Mouse (Mus musculus) frontal cortex, postnatal 36 days (tissue): ENCODE results near the gene Tgfbi.

Source experiments
- DNase-seq, 2 experiments: peaks; one replicate each; pipeline ENCODE4 v3.0.0; 2022; ENCODE audit warnings: low spot score in 2 of 2

Gene Tgfbi

DNA sequence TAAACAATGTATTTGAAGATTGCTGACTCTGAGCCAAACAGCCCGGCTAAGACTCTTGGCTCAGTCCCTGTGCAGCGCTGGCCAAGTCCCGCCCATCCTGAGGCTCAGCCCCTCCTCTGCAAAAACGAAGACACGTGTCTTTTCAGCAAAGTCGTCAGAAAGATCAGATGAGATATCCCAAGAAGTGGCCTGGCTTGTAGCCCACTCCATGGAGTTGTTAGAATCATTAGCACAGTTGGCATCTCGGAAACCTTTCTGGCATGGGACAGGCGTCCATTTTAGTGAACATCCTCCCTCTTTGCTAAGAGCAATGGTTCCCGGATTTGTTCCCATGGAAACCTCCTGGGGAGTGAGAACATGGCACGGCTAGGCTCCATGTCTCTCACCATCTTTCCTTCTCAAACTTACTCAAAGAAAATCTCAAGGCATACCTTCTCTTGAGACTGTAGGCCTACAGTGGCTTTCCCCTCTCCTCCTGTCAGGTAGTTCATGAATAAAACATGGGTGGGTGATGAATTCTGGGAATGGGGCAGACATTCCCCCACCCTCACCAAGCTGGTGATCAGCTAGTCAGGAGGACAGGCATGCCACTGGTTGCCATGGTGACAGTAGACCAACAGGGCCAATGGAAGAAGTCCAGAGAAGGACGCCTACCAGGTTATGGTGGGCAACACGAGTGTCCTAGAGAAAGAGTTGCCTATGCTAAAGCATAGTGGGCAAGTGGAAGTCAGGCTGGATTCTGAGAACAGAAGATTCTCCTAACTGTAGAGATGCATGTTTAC is 11.3 kb upstream of the Tgfbi start:
- DNase-seq = no peak

DNA sequence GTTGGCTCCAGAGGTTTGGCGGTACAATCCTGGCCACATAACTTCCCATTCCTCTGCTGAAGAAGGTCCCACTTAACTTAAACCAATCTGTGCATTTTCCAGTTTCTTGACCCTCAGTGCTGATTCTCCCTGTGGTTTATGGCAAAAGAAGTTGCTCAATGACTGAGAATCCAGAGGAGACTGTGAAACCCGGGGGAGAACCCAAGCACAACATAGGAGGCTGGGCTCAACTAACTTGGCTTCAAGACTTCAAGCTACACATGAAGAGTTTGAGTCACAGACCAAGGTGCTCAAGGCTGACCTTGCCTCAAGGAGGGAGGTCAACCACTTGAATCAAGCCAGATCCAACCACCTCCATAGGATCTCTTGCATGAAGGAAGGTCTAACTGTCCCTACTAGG is 9.8 kb upstream of the Tgfbi start:
- DNase-seq = no peak

- DNase-seq = no peak
These were observed 9.0 kb upstream of the Tgfbi start for GRCm38 (mm10) chr13:56600216-56600890.

GRCm38 (mm10) chr13:56601199-56601598 is 8.1 kb upstream of the Tgfbi start:
- DNase-seq = no peak

DNA sequence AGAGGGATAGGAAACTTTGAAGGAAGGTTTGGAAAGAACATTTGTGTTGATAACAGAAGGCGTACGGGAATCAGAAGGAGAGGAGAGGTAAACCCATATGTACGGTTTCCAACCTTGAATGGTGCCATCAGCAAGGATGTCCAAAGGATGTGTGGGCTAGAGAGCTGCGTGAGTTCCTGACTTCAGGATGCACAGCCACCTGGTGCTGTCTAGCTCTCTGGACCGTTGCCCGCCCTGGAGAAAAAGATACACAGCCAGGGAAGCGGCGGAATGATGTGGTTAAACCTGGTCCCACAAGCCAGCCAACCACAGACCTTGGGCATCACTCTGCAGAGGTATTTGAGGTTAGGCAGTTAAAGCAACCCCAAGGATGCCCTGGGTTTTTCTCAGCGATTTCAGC is 3.8 kb upstream of the Tgfbi start:
- DNase-seq = no peak

DNA sequence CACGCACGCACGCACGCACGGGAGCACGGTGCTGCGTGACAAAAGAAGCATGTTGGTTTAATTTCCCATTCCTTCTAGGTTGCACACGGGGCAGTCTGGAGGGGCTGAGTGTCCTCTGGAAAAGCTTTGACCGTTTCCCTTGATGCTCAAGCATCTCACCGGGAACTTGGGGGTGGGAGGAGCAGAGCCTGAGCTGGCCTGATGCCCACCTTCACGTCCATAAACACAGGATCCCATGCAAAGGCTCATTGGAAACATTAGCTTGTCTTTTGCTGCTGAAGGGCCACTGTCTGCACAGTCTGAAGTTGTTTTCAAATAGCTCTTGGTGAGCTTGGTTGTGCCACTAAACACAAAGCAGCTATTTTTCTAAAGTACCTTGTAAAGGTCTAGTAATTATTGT is 2.6 kb upstream of the Tgfbi start:
- DNase-seq = no peak

- no peak for DNase-seq
These were observed 2.1 kb upstream of the Tgfbi start for GRCm38 (mm10) chr13:56607225-56607624.

DNA sequence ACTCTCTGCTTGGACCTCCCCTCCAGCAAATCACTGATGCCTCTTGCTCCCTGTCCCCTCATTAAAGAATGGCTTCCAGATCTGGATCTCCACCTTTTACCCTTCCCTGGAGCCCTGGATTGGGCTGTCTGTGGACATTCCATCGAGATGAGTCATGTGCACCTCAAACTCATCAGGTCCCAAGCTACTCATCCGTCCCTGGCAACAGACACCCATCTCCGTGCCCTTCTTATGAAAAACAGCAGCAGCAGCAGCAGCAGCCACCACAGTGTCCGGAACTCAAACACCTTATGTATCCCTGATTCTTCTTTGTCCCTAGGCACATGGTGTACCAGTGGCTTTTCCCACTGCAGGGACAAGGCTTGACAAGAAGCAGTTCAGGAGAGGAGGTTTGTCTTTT is 1.5 kb upstream of the Tgfbi start:
- no peak for DNase-seq

GRCm38 (mm10) chr13:56611129-56611528 is 1.8 kb downstream of the Tgfbi start:
- DNase-seq = no peak

- no peak for DNase-seq
These were observed 2.4 kb downstream of the Tgfbi start for GRCm38 (mm10) chr13:56611741-56612140.

- DNase-seq = no peak
These were observed 3.0 kb downstream of the Tgfbi start for GRCm38 (mm10) chr13:56612331-56612730.

- no peak for DNase-seq
These were observed 4.2 kb downstream of the Tgfbi start for GRCm38 (mm10) chr13:56613366-56613998.

GRCm38 (mm10) chr13:56614768-56615167 is 5.4 kb downstream of the Tgfbi start:
- no peak for DNase-seq

GRCm38 (mm10) chr13:56615223-56615622 is 5.9 kb downstream of the Tgfbi start:
- no peak for DNase-seq

DNA sequence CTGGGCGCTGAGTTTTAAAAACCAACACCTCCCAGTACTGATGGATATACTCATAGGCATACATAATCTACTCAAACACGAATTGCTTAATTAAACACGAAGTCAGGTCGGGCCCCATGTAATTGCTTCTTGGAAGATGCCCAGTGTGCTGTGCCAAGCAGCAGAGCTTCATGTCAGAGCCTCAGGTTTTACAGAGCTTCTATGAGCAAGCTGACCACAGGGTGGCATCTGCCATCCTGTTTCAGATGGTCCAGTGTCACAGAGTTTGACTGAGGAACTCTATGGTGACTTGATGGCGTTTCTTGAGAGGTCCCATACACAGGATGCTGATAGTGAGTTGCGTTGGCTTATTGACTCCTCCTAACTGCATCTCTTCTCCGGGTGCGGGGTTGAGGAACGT is 6.5 kb downstream of the Tgfbi start:
- no peak for DNase-seq

DNA sequence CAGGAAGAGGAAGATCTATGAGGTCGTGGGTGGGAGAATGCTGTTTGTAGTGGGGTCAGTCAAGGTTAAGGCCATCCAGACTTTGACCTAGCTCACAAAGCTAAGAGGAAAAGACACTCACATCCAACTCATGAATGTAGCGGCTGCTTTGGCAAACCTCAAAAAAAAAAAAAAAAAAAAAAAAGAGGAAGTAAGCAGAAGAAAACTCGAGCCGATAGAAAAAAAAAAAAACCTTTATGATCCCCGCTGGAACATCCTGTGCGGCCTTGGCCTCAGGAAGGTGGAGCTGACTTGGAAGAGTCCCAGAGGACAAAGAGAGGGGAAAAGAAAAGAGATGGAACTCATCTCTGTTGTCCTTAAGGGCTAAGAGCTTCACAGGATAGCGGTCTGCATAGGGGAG is 7.1 kb downstream of the Tgfbi start:
- no peak for DNase-seq

GRCm38 (mm10) chr13:56617197-56617596 is 7.9 kb downstream of the Tgfbi start:
- DNase-seq = no peak

DNA sequence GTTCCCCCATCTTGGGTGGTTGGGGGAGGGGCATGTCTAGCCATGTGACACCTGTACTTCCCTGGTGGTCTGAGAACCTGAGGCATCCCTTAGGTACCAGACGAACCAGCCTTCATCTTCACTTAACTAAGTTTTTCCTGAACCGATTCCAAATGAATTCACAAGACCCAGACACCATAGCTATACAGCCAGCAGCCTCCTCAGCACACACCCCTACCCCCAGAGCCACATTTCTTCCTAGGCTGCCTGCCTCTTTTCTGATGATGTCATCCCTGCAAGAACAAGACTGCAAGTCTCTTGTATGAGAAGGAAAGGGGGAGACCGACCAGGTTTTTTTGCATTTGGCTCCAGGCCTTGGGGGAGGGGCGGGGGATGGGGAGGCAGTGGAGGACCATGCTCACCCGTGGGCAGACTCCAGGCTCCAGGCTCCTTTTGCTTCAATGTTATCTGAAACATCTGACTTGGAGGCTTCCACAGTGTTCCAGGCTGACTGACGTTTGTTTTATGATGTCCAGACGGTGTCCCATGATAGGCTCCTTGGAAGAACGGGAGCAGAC is 13.0 kb downstream of the Tgfbi start:
- no peak for DNase-seq

GRCm38 (mm10) chr13:56626524-56626923 is 17.2 kb downstream of the Tgfbi start:
- no peak for DNase-seq

DNA sequence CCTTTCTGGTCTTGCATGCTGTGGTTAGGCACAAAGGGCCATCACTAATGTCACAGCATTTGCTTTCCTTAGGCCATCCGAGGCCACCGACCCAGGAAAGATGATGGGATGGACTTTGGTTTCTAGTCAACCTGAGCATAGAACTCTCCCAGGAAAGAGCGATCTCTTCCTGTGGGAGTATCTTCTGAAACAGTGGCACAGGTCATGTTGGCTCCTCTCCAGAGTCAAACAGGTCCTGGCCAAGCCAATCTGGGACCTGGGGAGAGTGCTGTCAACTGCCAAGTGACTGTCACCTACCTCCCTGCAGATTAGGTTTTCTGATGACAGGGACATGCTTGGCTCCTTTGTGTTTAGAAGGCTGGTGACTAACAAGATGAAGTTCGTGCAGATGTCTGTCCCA is 20.8 kb downstream of the Tgfbi start:
- no peak for DNase-seq

DNA sequence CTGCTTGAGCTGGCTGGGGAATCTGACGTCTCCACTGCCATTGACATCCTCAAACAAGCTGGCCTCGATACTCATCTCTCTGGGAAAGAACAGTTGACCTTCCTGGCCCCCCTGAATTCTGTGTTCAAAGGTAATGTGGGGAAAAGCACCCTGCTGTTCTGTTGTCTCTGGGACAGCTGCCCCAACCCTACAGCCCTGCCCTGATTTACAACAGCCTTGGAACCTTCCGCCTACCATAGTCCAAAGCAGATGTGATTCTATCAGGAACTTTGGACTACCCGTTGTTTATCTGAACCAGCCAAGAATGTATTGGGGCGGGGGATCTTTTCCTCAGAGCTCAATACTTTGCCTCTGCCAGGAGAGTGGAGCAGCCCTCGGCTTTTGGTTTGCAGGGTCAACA is 21.2 kb downstream of the Tgfbi start:
- no peak for DNase-seq

DNA sequence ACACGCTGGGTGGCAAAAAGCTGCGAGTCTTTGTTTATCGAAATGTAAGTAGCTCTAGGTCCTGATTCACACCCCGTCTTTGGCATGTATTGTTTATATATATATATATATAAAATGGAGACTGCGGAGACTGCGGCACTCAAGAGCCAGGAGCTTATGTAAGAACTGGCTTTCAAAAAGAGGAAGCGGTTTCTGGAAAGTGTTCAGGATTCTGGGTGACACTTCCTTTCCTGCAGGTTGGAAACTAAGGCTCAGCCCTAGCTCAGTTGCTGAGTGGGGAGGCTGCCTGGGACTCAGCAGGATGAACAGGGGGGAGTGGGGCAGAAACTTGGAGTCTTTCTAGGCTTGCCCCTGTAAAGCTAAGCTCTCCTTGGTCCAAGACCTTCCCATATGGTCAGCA is 22.0 kb downstream of the Tgfbi start:
- DNase-seq = no peak

DNA sequence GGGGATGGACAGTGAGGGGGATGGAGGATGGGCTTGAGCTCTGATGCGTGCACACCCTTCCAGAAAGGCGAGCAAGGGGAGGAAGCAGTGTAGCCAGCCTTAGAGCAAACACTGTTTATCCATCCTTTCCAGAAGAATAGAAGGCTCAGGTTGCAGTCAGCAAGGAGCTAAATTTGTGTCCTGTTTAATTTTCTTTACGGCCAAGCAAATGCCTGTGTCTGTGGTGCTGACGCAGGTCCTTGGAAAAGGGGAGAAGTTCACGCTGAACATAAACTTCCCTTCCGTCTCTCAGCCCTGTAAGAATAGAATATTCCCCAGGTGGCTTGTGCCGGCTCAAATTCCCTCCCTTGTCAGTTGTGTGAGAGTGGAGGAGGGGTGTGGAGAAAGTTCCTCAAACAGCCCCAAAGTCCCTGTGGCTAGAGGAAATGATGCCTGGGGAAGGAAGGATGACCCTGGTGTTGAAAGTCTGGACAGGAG is 24.9 kb downstream of the Tgfbi start:
- DNase-seq = no peak
